Mouse (Mus musculus): ENCODE measurements around the gene Ap1s3.

DNA sequence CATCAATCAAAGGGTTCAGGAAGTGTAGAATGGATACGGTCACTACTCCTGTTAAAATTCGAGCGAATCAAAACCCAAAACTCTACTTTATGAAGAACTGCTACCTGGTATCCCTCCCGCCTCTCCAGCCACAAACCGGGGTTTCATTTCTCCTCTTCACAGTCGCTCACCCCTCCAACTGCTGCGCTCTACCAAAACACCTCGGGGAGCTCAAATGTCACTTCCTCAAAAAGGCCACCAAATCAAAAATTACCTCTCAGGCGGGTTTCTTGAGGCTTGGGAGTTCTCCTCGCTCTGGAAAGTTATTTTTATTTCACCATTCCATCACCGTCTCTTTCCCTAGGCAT, 603 bp downstream of the Ap1s3 start:
- no peak for TF ChIP-seq CTCF (IDR thresholded peaks at IDR 0.05; ENCODE audit: low read depth)
- no peak for TF ChIP-seq EP300 (IDR thresholded peaks at IDR 0.05; ENCODE audit: low read depth)

All from liver, postnatal 0 days (tissue).